Mouse (Mus musculus) heart, postnatal 14 days (tissue): ENCODE measurements around the gene Meis3. TPM values are rescaled to one million over a fixed set of nuclear protein-coding genes. Genes with fewer than 3 reads are reported as not detected.

Source experiments
- DNase-seq, 2 experiments: peaks; one replicate each; pipeline ENCODE4 v3.0.0; 2021 to 2022
- intact Hi-C: fragments of 180-260 bp; cut with DNase I; formaldehyde crosslinking; loops from one replicate; pipeline ENCODE4 v1.15.1; 2025
- total RNA-seq, 2 experiments: library from RNA; stranded (reverse); gene quantifications; 2 replicates each; pipeline ENCODE4 v1.2.3; 2021

Meis3 gene
- total RNA-seq, 2 experiments from 2014 or later, result 3.8 to 5.4 TPM

DNA sequence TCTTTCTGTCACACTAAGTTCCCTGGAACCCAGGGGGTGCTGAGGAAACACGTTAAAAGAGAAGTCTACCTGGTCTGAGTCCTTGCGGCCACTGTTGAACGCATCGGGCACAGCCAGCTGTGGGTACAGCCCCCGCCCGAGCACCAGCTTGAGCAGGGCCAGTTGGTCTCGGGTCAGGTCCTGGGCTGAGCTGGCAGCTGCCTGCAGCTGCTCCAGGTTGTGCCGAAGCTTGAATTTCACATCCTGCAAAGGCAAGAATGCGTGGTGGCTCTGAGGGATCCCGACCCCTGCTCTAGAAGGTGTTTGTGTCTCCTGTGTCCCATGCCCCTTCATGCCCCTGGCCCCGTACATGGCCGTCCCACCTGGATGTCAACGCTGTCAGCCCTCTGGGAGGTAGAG, 28.6 kb downstream of the Meis3 start:
- intact Hi-C loops, result no loop called here
- no peak for DNase-seq

DNA sequence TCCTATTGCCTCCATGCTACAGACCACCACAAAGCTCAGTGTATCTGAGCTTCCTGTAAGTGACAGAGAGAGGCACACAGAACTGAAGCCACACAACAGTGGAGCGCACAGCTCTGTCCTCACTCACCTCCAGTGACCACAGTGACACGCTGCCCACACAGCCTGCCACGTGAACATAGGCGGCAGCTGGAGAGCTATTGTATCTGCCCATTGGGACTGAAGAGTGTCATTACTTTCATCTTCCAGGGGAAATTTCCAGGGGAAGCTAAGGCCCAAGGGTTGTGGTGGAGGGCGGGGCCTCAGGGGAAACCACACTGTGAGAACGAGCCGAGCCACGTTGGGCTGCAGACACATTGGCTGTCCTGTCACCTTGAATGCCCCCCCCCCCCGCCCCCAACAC, 29.9 kb downstream of the Meis3 start:
- DNase-seq, result no peak
- intact Hi-C loops, result no loop called here

DNA sequence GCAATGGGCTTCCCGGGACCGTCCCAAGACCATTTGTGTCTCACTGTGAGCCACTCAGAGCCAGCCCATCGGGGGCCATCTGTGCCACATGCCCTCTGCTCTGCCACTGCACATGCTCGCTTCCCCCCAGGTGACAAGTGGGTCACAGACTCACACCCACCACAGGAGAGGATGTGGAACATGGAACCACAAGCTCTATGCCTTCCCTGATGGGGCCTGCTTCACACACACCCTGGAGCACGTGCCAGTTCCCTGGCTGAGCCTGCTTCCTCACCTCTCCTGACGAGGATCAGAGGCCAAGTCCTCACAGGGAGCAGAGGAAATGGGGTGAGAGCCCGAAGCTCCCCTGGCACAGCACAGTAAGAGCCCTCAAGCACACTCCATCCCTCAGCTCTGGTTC, 32.2 kb downstream of the Meis3 start:
- intact Hi-C loops, result no loop called here

DNA sequence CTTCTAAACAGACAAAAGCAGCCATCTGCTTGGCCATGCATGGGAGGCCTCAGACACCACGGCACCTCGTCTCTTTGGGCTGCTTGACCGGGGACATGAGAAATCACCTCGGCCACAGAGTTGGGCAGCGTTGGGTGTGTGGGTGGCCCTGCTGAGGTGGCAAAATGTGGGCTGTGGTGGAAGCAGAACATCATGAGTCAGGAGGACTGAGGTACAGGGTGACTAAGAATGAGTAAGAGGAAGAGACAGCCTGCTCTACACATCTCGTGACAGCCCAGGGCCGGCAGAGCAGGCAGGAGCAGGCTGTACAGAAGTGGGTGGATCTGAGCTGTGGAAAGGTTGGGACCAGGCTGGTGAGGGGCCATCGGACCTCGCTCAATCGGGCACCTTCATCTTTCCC, 32.6 kb downstream of the Meis3 start:
- DNase-seq, result peak; percentile 11 to 19
- intact Hi-C loops, result no loop called here

More for the DNA sequence above, 32.2 kb downstream of the Meis3 start:
- no peak for DNase-seq

DNA sequence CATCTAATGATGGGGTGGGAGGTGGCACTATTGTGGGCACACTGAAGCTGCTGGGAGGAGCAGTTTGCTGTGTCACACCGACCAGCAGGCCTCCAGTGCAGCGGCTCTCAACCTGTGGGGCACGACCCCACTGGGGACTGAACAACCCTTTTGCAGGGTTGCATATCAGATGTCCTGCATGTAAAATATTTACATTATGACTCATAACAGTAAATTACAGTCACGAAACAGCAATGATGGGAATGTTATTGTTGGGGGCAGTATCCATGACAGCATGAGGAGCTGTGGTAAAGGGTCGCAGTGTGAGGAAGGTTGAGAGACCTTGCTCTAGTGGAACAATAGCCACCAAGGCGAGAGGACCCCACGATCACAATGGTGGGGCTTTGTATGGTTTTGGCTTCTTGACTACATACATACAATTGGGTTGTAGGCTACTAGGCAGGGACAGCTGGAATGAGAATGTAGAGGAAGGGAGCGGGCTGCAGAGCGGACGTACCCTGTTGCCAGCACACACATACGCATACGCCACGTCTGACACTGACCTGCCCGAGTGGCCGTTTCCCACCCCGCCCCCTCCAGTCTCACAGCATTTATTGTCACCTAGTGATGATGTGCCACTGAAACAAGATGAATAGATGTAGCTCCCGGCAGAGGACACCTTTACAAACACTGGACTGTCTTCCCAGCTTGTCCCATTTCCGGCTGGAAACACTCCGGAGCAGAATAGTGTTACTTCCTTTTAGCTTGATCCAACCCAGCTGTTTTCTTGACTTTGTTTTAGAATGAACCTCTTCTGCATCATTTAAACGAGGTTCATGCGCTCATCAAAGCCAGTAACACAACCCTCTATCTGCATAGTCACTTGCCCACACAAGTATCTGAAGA, 34.1 kb downstream of the Meis3 start:
- DNase-seq, result no peak
- intact Hi-C loops, result no loop called here

DNA sequence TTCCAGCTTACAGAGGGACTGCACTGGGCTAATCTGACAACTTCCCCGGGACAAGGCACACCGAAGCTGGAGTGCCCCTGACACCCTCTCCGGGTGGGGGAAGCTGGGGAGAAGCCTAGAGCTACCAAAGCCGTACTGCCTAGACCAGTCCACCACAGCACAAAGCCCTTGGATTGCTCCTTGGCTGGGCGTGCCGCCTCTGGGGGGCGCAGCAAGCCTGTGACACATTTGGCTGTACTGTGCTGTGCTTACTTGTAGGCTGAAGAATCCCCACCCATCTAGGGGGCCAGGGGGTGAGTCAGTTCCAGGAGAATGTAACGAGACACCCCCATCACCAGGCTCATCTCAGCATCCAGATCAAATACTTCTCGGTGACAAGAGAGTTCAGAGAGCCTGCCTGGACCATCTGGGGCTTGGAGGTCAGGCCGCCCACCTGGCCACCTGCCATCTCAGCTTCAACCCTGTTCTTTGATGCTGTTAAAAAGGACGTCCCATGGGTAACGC, 36.0 kb downstream of the Meis3 start:
- DNase-seq, result peak; percentile 29 to 31
- intact Hi-C loops, result no loop called here

DNA sequence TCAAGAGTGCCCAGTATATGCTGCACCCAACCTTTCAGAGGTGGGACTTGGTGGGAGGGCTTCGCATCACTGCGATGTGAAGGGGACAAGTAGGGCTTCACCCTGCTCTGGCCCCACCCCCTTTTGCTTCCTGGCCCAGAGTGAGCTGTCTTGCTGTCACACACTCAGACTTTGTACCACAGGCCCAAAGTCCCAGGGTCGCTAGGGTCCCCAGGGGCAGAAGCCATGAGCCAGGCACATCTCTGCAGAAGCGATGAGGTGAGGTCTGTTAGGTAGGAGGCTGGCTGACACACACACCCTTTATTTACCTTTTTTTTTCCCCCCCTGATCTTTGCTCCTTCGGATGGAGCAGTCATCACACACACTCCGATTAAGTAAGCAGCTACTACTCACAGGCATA, 38.3 kb downstream of the Meis3 start:
- intact Hi-C loops, result no loop called here
- no peak for DNase-seq

DNA sequence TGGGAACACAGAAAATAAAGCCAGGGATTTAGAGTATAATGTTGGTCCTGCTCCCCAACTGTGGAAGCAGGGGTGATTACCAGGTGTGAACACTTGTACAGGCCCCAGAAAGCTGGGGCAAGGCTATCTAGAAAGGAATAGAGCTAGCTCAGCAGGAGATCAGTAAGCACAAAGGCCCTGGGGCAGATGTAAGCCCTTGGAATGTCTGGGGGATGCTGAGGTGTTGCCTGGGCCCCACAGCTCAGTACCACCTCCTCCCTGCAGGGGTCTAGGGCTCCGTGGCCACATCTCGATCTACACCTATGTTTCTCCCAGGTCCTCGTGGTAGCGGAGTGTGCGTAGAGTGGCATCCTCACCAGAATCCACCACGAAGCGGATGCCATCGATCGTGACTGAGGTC, 39.1 kb downstream of the Meis3 start:
- no peak for DNase-seq
- intact Hi-C loops, result no loop called here

DNA sequence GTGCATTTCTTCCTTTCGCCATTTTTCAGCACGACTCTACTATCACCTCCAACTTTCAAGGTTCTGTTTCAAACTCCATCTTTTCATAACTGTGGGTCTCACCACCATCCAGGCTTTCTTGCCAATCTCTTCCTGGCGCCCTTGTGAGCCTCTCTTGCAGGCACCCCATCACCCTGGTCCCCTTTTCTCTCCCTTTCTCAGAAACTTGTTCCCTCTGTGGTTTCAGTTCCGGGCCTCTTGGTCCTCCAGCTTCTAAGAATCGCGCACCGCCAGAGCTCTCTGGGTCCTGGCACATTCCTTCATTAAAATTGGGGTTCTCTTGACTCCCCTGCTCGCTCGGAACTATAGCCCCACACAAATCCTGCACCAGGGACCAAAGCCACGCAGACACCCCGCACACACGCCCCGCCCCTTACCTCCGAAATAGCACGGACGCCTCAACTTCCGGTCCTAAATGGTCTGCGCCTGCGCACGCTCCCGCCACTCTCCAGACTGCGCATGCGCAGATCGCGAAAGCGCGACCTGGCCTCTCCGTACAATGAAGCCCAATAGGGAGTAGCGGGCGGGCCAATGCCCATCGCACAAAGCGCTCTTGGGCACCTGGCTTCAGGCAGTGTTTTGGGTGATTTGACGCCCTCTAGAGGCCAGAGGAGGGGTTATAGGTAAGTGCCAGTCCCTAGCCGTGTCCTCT, 46.8 kb downstream of the Meis3 start, which contains the start of gene Dhx34:
TSS of gene Dhx34 (minus strand) at position 456 of the 691 bp plus-strand sequence.
- intact Hi-C loops, result loop anchor here (2.0 kb wide), 1 partner anchor 41 kb away; no protein-coding TSS in a partner anchor
- peak; percentile 97 for DNase-seq

DNA sequence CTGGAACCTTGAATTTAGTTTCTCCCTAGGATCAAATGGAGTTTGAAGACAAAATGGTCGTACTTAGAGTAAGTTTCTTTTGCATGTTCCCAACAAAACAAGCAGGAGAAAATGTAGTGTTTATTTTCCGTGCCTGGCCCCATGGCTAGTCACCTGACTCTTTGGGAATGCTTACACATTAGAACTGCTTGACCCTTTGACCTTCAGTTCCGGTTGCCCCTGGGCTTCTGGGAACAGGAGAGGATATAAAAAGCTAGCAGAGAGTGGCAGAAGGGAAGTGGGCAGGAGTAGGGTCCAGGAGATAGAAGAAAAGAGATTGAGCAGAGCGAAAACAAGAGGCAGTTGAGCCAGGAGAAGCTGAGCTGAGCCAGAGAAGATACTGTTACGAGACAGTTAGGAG, 55.0 kb downstream of the Meis3 start:
- intact Hi-C loops, result no loop called here
- DNase-seq, result peak in 1 of 2 experiments; percentile 18

Other genes with a start within 250 kb of the Meis3 start
- 100 to 1,000 TPM; 129 to 137 TPM for gene Nop53, start 229.0 kb upstream of the Meis3 start, total RNA-seq
- 100 to 1,000 TPM; 172 to 182 TPM for gene Ehd2, start 207.5 kb upstream of the Meis3 start, total RNA-seq
- 1 to 10 TPM; 9.1 to 9.7 TPM for gene Bicra, start 127.2 kb upstream of the Meis3 start, total RNA-seq
- gene Zfp541, start 113.3 kb upstream of the Meis3 start, total RNA-seq, result not detected
- 10 to 100 TPM; 86.1 to 99.9 TPM for gene Napa, start 76.6 kb upstream of the Meis3 start, total RNA-seq
- gene Kptn, start 55.2 kb upstream of the Meis3 start, total RNA-seq, result 10 to 100 TPM; 24.9 to 28.0 TPM
- gene Slc8a2, start 45.3 kb upstream of the Meis3 start, total RNA-seq, result under 1 TPM; 0.63 to 0.84 TPM
- gene Dhx34, start 46.9 kb downstream of the Meis3 start, total RNA-seq, result 10 to 100 TPM in 1 of 2 experiments, 1 to 10 TPM in 1; 8.7 to 11.1 TPM
- 1 to 10 TPM in 1 of 2 experiments, under 1 TPM in 1; 0.93 to 1.1 TPM for gene C5ar2, start 69.1 kb downstream of the Meis3 start, total RNA-seq
- 1 to 10 TPM; 5.2 to 5.8 TPM for gene C5ar1, start 84.5 kb downstream of the Meis3 start, total RNA-seq
- gene Inafm1, start 98.5 kb downstream of the Meis3 start, total RNA-seq, result 10 to 100 TPM; 14.6 to 14.9 TPM
- 10 to 100 TPM; 32.1 to 39.4 TPM for gene Ccdc9, start 111.7 kb downstream of the Meis3 start, total RNA-seq
- gene Bbc3, start 133.3 kb downstream of the Meis3 start, total RNA-seq, result 1 to 10 TPM; 7.9 to 8.7 TPM
- gene Sae1, start 212.7 kb downstream of the Meis3 start, total RNA-seq, result 10 to 100 TPM; 41.8 to 47.6 TPM
- 10 to 100 TPM; 29.5 to 30.1 TPM for gene Zc3h4, start 225.8 kb downstream of the Meis3 start, total RNA-seq